Mouse (Mus musculus) forebrain, embryonic 11.5 days (tissue): Measurements from ENCODE around the gene Ntn5. TPM values are rescaled to one million over a fixed set of nuclear protein-coding genes. Genes with fewer than 3 reads are reported as not detected.

Experiments
- ATAC-seq: fragments of 200-750 bp; cut with Nextera tagmentation; replicated peaks from 2 replicates; pipeline ENCODE4 v1.8.0; 2017; ENCODE audit warnings: moderate TSS enrichment; ENCODE audit not compliant: low FRiP score
- DNase-seq: peaks from one replicate; pipeline ENCODE4 v3.0.0-alpha.2; 2017; ENCODE audit warnings: low spot score
- H3K27ac ChIP-seq: fragments of 300-500 bp; sonication (generic); 2 replicates; pipeline ENCODE4 v1.5.1; 2014; ENCODE audit warnings: low read depth, low read length
- H3K27me3 ChIP-seq: fragments of 300-500 bp; sonication (generic); 2 replicates; pipeline ENCODE4 v1.6.1; 2014; ENCODE audit warnings: mild to moderate bottlenecking, low read length, mixed read lengths; ENCODE audit not compliant: control insufficient read depth, insufficient read depth
- H3K36me3 ChIP-seq: fragments of 300-500 bp; sonication (generic); 2 replicates; pipeline ENCODE4 v1.6.1; 2014; ENCODE audit warnings: mild to moderate bottlenecking, low read length, moderate library complexity, mixed read lengths; ENCODE audit not compliant: control insufficient read depth, insufficient read depth
- H3K4me1 ChIP-seq: fragments of 300-500 bp; sonication (generic); replicated peaks from 2 replicates; pipeline ENCODE4 v1.6.1; 2014; ENCODE audit warnings: low read length, mixed read lengths; ENCODE audit not compliant: control insufficient read depth, insufficient read depth
- H3K4me2 ChIP-seq: fragments of 300-500 bp; sonication (generic); 2 replicates; pipeline ENCODE4 v1.6.1; 2014; ENCODE audit warnings: low read depth, mild to moderate bottlenecking, low read length, moderate library complexity, mixed read lengths; ENCODE audit not compliant: severe bottlenecking
- H3K4me3 ChIP-seq: fragments of 300-500 bp; sonication (generic); 2 replicates; pipeline ENCODE4 v1.5.1; 2014; ENCODE audit warnings: low read depth, low read length
- H3K9ac ChIP-seq: fragments of 300-500 bp; sonication (generic); 2 replicates; pipeline ENCODE4 v1.6.1; 2014; ENCODE audit warnings: low read length
- H3K9me3 ChIP-seq: fragments of 300-500 bp; sonication (generic); 2 replicates; pipeline ENCODE4 v1.6.1; 2016; ENCODE audit warnings: low read length, mixed read lengths; ENCODE audit not compliant: control insufficient read depth
- WGBS: fragments of 180-500 bp; shearing (Covaris S2); extraction: QIAGEN DNeasy Blood & Tissue Kit; methylation state at CpG from one replicate; pipeline ENCODE4 v1.1.7; 2014; 5-methylcytosine and 5-hydroxymethylcytosine counted together
- polyA plus RNA-seq: library from polyadenylated mRNA; unstranded; fragments of >200 nt; fragmentation: Nextera tagmentation; extraction: Ambion mirVana; gene quantifications from 2 replicates; pipeline ENCODE4 v1.2.1, GENCODE M21; 2014

Gene Ntn5
- polyA plus RNA-seq, 1 experiment from 2014 or later = 0.41 TPM

GRCm38 (mm10) chr7:45721642-45722347, 38.0 kb downstream of the Ntn5 start:
- WGBS = 75% methylated on average over 13 of the region's 13 CpGs
- H3K27me3 ChIP-seq = no peaks in the 10 kb centered on the region
- H3K4me2 ChIP-seq = no peak overlapping the region
- H3K4me1 ChIP-seq = peaks cover 7% of the 10 kb centered on the region
- H3K36me3 ChIP-seq = peaks cover 24% of the 10 kb centered on the region
- H3K27ac ChIP-seq = no peak overlapping the region
- ATAC-seq (no peak), DNase-seq (no peak)
- no peak overlapping the region for H3K4me3 ChIP-seq
- no peaks in the 10 kb centered on the region for H3K9me3 ChIP-seq
- H3K9ac ChIP-seq = no peak overlapping the region

- H3K4me1 ChIP-seq = peaks cover 6% of the 10 kb centered on the region
- no peak overlapping the region for H3K4me3 ChIP-seq
- no peak overlapping the region for H3K4me2 ChIP-seq
- no peak overlapping the region for H3K9ac ChIP-seq
- DNase-seq (peak; percentile 54), ATAC-seq (no peak)
- H3K27me3 ChIP-seq = no peaks in the 10 kb centered on the region
- H3K9me3 ChIP-seq = no peaks in the 10 kb centered on the region
- 87% methylated on average over 13 of the region's 13 CpGs for WGBS
- H3K27ac ChIP-seq = no peak overlapping the region
- peaks cover 24% of the 10 kb centered on the region for H3K36me3 ChIP-seq
These were observed 38.5 kb downstream of the Ntn5 start for GRCm38 (mm10) chr7:45722348-45722713.

GRCm38 (mm10) chr7:45723301-45723700, 39.5 kb downstream of the Ntn5 start:
- peaks cover 6% of the 10 kb centered on the region for H3K4me1 ChIP-seq
- H3K27ac ChIP-seq = no peak overlapping the region
- WGBS = 88% methylated on average over 4 of the region's 4 CpGs
- ATAC-seq = no peak
- H3K36me3 ChIP-seq = peaks cover 24% of the 10 kb centered on the region
- DNase-seq = no peak
- H3K27me3 ChIP-seq = no peaks in the 10 kb centered on the region
- no peak overlapping the region for H3K9ac ChIP-seq
- H3K4me2 ChIP-seq = no peak overlapping the region
- no peak overlapping the region for H3K4me3 ChIP-seq
- H3K9me3 ChIP-seq = no peaks in the 10 kb centered on the region

GRCm38 (mm10) chr7:45723781-45724180, 40.0 kb downstream of the Ntn5 start:
- Histone ChIP-seq H3K9ac (no peak overlapping the region), H3K4me1 (peaks cover 5% of the 10 kb centered on the region), H3K4me2 (no peak overlapping the region), H3K9me3 (no peaks in the 10 kb centered on the region), H3K4me3 (no peak overlapping the region), H3K36me3 (peaks cover 24% of the 10 kb centered on the region), H3K27me3 (no peaks in the 10 kb centered on the region), H3K27ac (no peak overlapping the region)
- no peak for ATAC-seq
- 95% methylated on average over 14 of the region's 14 CpGs for WGBS
- peak; percentile 46 for DNase-seq

DNA sequence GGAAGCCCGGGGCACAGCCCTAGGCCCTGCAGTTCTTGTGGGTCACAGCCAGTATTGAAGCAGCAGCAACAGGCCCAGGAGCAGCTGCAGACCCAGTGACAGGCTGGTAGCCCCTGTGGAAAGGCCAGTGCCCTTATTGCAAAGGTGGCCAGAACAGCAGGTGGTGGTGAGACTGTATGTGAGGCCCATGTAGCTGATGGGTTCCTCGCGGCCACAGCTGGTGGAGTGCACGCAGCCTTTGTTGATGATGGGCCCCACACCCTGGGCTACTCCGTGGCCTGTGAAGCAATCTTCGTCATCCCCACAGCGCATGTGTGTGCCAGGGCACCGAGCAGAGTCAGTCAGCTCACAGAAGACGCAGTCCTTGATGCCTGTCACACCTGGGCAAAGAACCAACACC, 41.3 kb downstream of the Ntn5 start:
- DNase-seq (peak; percentile 50), ATAC-seq (no peak)
- Histone ChIP-seq H3K9me3 (no peaks in the 10 kb centered on the region), H3K27ac (no peak overlapping the region), H3K36me3 (peaks cover 16% of the 10 kb centered on the region), H3K27me3 (no peaks in the 10 kb centered on the region), H3K4me1 (no peaks in the 10 kb centered on the region), H3K4me3 (no peak overlapping the region), H3K9ac (no peak overlapping the region), H3K4me2 (no peak overlapping the region)
- WGBS = 96% methylated on average over 9 of the region's 9 CpGs

DNA sequence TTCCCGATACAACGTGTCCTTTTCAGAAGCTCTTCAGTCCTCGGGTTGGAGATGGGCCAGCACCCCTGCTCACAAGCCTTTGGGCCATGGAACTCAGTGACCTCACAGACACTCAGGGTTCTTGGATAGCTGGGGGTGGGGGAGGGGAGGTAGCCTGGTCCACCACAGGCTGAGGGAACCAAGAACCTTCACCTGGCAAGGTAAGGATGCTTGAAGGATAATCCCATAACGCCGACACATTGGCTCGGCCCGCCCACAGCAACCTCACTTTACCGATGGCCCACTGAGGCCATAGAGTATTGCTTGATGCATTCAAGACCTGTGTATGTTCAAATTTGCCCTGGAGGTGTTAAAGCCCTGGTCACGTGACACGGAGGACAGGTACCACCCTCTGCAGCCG, 41.9 kb downstream of the Ntn5 start, which contains the start of gene Spaca4:
Gene Spaca4 (minus strand): TSS at position 101 of the 400 bp plus-strand sequence.
- Histone ChIP-seq H3K9me3 (no peaks in the 10 kb centered on the region), H3K36me3 (peaks cover 16% of the 10 kb centered on the region), H3K4me1 (no peaks in the 10 kb centered on the region), H3K4me3 (no peak within 1 kb of the TSS), H3K27ac (no peak within 1 kb of the TSS), H3K27me3 (no peaks in the 10 kb centered on the region), H3K9ac (no peak within 1 kb of the TSS), H3K4me2 (no peak within 1 kb of the TSS)
- no peak for DNase-seq
- ATAC-seq = no peak
- 94% methylated on average over 11 of the region's 11 CpGs for WGBS

GRCm38 (mm10) chr7:45726419-45726818, 42.6 kb downstream of the Ntn5 start:
- DNase-seq = peak; percentile 48
- H3K9me3 ChIP-seq = no peaks in the 10 kb centered on the region
- no peak for ATAC-seq
- H3K9ac ChIP-seq = no peak overlapping the region
- H3K36me3 ChIP-seq = peaks cover 13% of the 10 kb centered on the region; the same call in 1 of the 2 replicates
- H3K4me3 ChIP-seq = no peak overlapping the region
- no peak overlapping the region for H3K4me2 ChIP-seq
- WGBS = 96% methylated on average over 10 of the region's 10 CpGs
- no peaks in the 10 kb centered on the region for H3K27me3 ChIP-seq
- H3K27ac ChIP-seq = no peak overlapping the region
- H3K4me1 ChIP-seq = no peaks in the 10 kb centered on the region

DNA sequence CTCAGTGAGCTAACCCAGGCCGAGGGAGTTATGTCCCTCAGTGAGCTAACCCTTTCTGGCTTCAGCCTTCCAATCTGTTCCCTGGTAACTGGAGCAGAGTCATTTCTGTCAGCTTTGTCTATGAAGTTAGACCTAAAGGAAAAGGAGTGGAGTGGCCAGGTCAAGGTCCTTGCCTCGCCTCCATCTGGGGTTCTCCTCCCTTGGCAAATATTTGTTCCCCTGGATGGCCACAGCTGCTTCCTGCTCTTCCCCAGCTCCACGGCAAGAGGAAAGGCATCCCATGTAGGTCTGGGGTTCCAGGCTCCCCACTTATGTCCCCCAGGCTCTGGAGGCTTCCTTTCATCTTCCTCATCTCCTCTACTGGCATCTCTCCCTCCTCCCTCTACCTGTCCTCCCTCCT, 43.8 kb downstream of the Ntn5 start:
- Histone ChIP-seq H3K4me2 (no peak overlapping the region), H3K36me3 (peaks cover 13% of the 10 kb centered on the region; the same call in 1 of the 2 replicates), H3K27ac (no peak overlapping the region), H3K9me3 (no peaks in the 10 kb centered on the region), H3K9ac (no peak overlapping the region), H3K27me3 (no peaks in the 10 kb centered on the region), H3K4me1 (no peaks in the 10 kb centered on the region), H3K4me3 (no peak overlapping the region)
- peak; percentile 41 for DNase-seq
- WGBS = 89% methylated on average over 3 of the region's 3 CpGs
- ATAC-seq = no peak
